Mouse (Mus musculus): ENCODE data around the gene Defb25. TPM values are rescaled to one million over a fixed set of nuclear protein-coding genes. Genes with fewer than 3 reads are reported as not detected.

The Defb25 gene
- polyA plus RNA-seq, 1 experiment from 2014 or later = not detected

Other genes with a start within 250 kb of the Defb25 start
- not detected in 2 replicates for gene Nrsn2, start 246.4 kb downstream of the Defb25 start, polyA plus RNA-seq (2015; fragmentation: Nextera tagmentation; extraction: Ambion mirVana)
- 1.2 and 1.5 TPM in 2 replicates for gene Sox12, start 225.0 kb downstream of the Defb25 start, polyA plus RNA-seq (2015; fragmentation: Nextera tagmentation; extraction: Ambion mirVana)
- 9.1 and 9.5 TPM in 2 replicates for gene Zcchc3, start 208.0 kb downstream of the Defb25 start, polyA plus RNA-seq (2015; fragmentation: Nextera tagmentation; extraction: Ambion mirVana)
- 0.13 and 0.20 TPM in 2 replicates for gene 6820408C15Rik, start 207.5 kb downstream of the Defb25 start, polyA plus RNA-seq (2015; fragmentation: Nextera tagmentation; extraction: Ambion mirVana)
- gene Defb23, start 158.4 kb downstream of the Defb25 start, polyA plus RNA-seq (2015; fragmentation: Nextera tagmentation; extraction: Ambion mirVana) = not detected in 2 replicates
- gene Defb20, start 146.0 kb downstream of the Defb25 start, polyA plus RNA-seq (2015; fragmentation: Nextera tagmentation; extraction: Ambion mirVana) = not detected in 2 replicates
- gene Defb22, start 132.9 kb downstream of the Defb25 start, polyA plus RNA-seq (2015; fragmentation: Nextera tagmentation; extraction: Ambion mirVana) = not detected in 2 replicates
- gene Defb26, start 111.4 kb downstream of the Defb25 start, polyA plus RNA-seq (2015; fragmentation: Nextera tagmentation; extraction: Ambion mirVana) = not detected in 2 replicates
- gene Defb28, start 104.8 kb downstream of the Defb25 start, polyA plus RNA-seq (2015; fragmentation: Nextera tagmentation; extraction: Ambion mirVana) = not detected in 2 replicates
- gene Defb29, start 83.0 kb downstream of the Defb25 start, polyA plus RNA-seq (2015; fragmentation: Nextera tagmentation; extraction: Ambion mirVana) = not detected in 2 replicates
- gene Gm17416, start 53.7 kb downstream of the Defb25 start, polyA plus RNA-seq (2015; fragmentation: Nextera tagmentation; extraction: Ambion mirVana) = not detected in 2 replicates
- gene Defb21, start 50.3 kb downstream of the Defb25 start, polyA plus RNA-seq (2015; fragmentation: Nextera tagmentation; extraction: Ambion mirVana) = not detected in 2 replicates
- 0.26 TPM in 1 of 2 replicates, not detected in the other for gene Defb19, start 42.7 kb downstream of the Defb25 start, polyA plus RNA-seq (2015; fragmentation: Nextera tagmentation; extraction: Ambion mirVana)
- not detected in 2 replicates for gene Defb45, start 23.7 kb downstream of the Defb25 start, polyA plus RNA-seq (2015; fragmentation: Nextera tagmentation; extraction: Ambion mirVana)
- gene Defb36, start 18.7 kb downstream of the Defb25 start, polyA plus RNA-seq (2015; fragmentation: Nextera tagmentation; extraction: Ambion mirVana) = not detected in 2 replicates
- gene Rem1, start 3.9 kb upstream of the Defb25 start, polyA plus RNA-seq (2015; fragmentation: Nextera tagmentation; extraction: Ambion mirVana) = 0.58 and 1.1 TPM in 2 replicates
- 45.2 and 49.8 TPM in 2 replicates for gene H13, start 46.4 kb upstream of the Defb25 start, polyA plus RNA-seq (2015; fragmentation: Nextera tagmentation; extraction: Ambion mirVana)
- 12.1 and 12.4 TPM in 2 replicates for gene Mcts2, start 64.0 kb upstream of the Defb25 start, polyA plus RNA-seq (2015; fragmentation: Nextera tagmentation; extraction: Ambion mirVana)
- gene Id1, start 113.2 kb upstream of the Defb25 start, polyA plus RNA-seq (2015; fragmentation: Nextera tagmentation; extraction: Ambion mirVana) = 20.5 and 20.9 TPM in 2 replicates
- gene Cox4i2, start 131.1 kb upstream of the Defb25 start, polyA plus RNA-seq (2015; fragmentation: Nextera tagmentation; extraction: Ambion mirVana) = 1.0 and 1.1 TPM in 2 replicates
- 209 and 237 TPM in 2 replicates for gene Bcl2l1, start 208.7 kb upstream of the Defb25 start, polyA plus RNA-seq (2015; fragmentation: Nextera tagmentation; extraction: Ambion mirVana)
- 52.8 and 59.4 TPM in 2 replicates for gene Tpx2, start 224.9 kb upstream of the Defb25 start, polyA plus RNA-seq (2015; fragmentation: Nextera tagmentation; extraction: Ambion mirVana)

Data from liver, embryonic 15.5 days (tissue).